Mouse (Mus musculus): ENCODE results near the gene Cpsf4l.

DNA sequence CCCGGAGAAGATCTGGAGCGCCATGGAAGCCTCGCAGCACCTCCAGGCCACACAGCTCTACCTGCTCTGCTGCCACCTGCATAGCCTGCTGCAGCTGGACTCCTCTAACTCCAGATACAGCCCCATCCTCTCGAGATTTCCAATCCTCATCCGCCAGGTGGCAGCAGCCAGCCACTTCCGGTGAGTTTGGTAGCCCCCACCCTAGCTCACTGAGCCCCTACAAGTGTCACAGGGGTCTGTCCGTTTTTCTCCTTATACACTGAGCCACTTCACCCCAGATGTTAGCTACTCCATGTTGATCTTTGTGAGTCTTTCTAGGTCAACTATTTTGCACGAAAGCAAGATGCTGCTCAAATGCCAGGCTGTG, 57.9 kb downstream of the Cpsf4l start:
- no peak for TF ChIP-seq EP300 (IDR thresholded peaks at IDR 0.05)
- peak; percentile 70 for TF ChIP-seq CTCF (IDR thresholded peaks at IDR 0.05)
